Mouse (Mus musculus) MEL (cell line): ENCODE measurements at regions not wholly inside any gene's neighbourhood (a gene's known extent, or its start where the extent isn't known, plus 50 kb on each side); places are given as distances from the start of the nearest gene placed in this dataset.

Experiments used
- DNase-seq: peaks from one replicate; pipeline ENCODE4 v3.0.0; 2011; ENCODE audit warnings: low read depth, low spot score
- H3K27ac ChIP-seq: 2 replicates; pipeline ENCODE4 v1.5.1; 2012; ENCODE audit warnings: low read depth, mild to moderate bottlenecking, control low read depth, low read length, moderate library complexity; ENCODE audit not compliant: control insufficient read depth
- H3K27me3 ChIP-seq, 2 experiments: fragments of 150-350 bp in 1 of 2; sonication (generic) in 1 of 2; 2 replicates each; pipeline ENCODE4 v1.6.1; 2012; ENCODE audit warnings: low read length in 2 of 2, mild to moderate bottlenecking in 2 of 2, improper control_type of control experiment in 1 of 2, moderate library complexity in 1 of 2; ENCODE audit not compliant: insufficient read depth in 2 of 2, control insufficient read depth in 1 of 2
- H3K36me3 ChIP-seq, 2 experiments: 2 replicates each; pipeline ENCODE4 v1.6.1; 2012 to 2014; ENCODE audit warnings: low read length in 2 of 2, improper control_type of control experiment in 1 of 2, inconsistent platforms in 1 of 2, mild to moderate bottlenecking in 1 of 2; ENCODE audit not compliant: insufficient read depth in 2 of 2, control insufficient read depth in 1 of 2
- H3K4me1 ChIP-seq, 2 experiments: fragments of 150-350 bp in 1 of 2; sonication (generic) in 1 of 2; 2 replicates each; pipeline ENCODE4 v1.6.1; 2012; ENCODE audit warnings: low read length in 2 of 2, improper control_type of control experiment in 1 of 2, mild to moderate bottlenecking in 1 of 2; ENCODE audit not compliant: insufficient read depth in 2 of 2, control insufficient read depth in 1 of 2
- H3K4me3 ChIP-seq, 2 experiments: fragments of 150-350 bp in 1 of 2; sonication (generic) in 1 of 2; 2 replicates each; pipeline ENCODE4 v1.5.1; 2012; ENCODE audit warnings: low read depth in 2 of 2, low read length in 2 of 2, mild to moderate bottlenecking in 2 of 2, moderate library complexity in 2 of 2, control low read depth in 1 of 2, improper control_type of control experiment in 1 of 2; ENCODE audit not compliant: control insufficient read depth in 1 of 2, insufficient read depth in 1 of 2
- H3K79me2 ChIP-seq: 2 replicates; pipeline ENCODE4 v1.6.1; 2012; ENCODE audit warnings: mild to moderate bottlenecking, low read length, moderate library complexity; ENCODE audit not compliant: control insufficient read depth, poor library complexity, insufficient read depth
- H3K9ac ChIP-seq: 2 replicates; pipeline ENCODE4 v1.6.1; 2012; ENCODE audit warnings: low read depth, mild to moderate bottlenecking, control low read depth, low read length, moderate library complexity; ENCODE audit not compliant: control insufficient read depth, poor library complexity, severe bottlenecking
- H3K9me3 ChIP-seq: fragments of 150-350 bp; sonication (generic); replicated peaks from 2 replicates; pipeline ENCODE4 v1.6.1; 2012; ENCODE audit warnings: mild to moderate bottlenecking, low read length, improper control_type of control experiment, moderate library complexity; ENCODE audit not compliant: insufficient read depth
- CHD1 ChIP-seq: IDR thresholded peaks from 2 replicates; pipeline ENCODE4 v1.6.1; 2012; ENCODE audit warnings: low read depth, mild to moderate bottlenecking, inconsistent platforms, low read length, improper control_type of control experiment
- CHD2 ChIP-seq: IDR thresholded peaks from 2 replicates; pipeline ENCODE4 v1.6.1; 2011; ENCODE audit warnings: low read length, improper control_type of control experiment
- E2F4 ChIP-seq: IDR thresholded peaks from 2 replicates; pipeline ENCODE4 v1.6.1; 2011; ENCODE audit warnings: low read depth, low read length, improper control_type of control experiment, borderline replicate concordance
- ELF1 ChIP-seq: IDR thresholded peaks from 2 replicates; pipeline ENCODE4 v1.6.1; 2014; ENCODE audit warnings: low read depth, mild to moderate bottlenecking, inconsistent platforms, low read length, improper control_type of control experiment, moderate library complexity
- GABPA ChIP-seq: IDR thresholded peaks from 2 replicates; pipeline ENCODE4 v1.6.1; 2012; ENCODE audit warnings: low read depth, mild to moderate bottlenecking, inconsistent platforms, low read length, improper control_type of control experiment, moderate library complexity
- HCFC1 ChIP-seq: IDR thresholded peaks from 2 replicates; pipeline ENCODE4 v1.6.1; 2012; ENCODE audit warnings: low read depth, mild to moderate bottlenecking, inconsistent platforms, low read length, improper control_type of control experiment, moderate library complexity
- JUND ChIP-seq: IDR thresholded peaks from 2 replicates; pipeline ENCODE4 v1.6.1; 2011; ENCODE audit warnings: low read depth, mild to moderate bottlenecking, improper control_type of control experiment, low read length
- MAFK ChIP-seq: IDR thresholded peaks from 2 replicates; pipeline ENCODE4 v1.6.1; 2011; ENCODE audit warnings: low read depth, mild to moderate bottlenecking, low read length, improper control_type of control experiment, borderline replicate concordance
- MAX ChIP-seq: IDR thresholded peaks from 2 replicates; pipeline ENCODE4 v1.6.1; 2011; ENCODE audit warnings: low read length, improper control_type of control experiment
- MEF2A ChIP-seq: IDR thresholded peaks from 2 replicates; pipeline ENCODE4 v1.6.1; 2014; ENCODE audit warnings: low read depth, mild to moderate bottlenecking, inconsistent platforms, low read length, improper control_type of control experiment; ENCODE audit not compliant: poor library complexity, insufficient replicate concordance, severe bottlenecking; ENCODE audit errors: extremely low read depth
- MYB ChIP-seq: IDR thresholded peaks from 2 replicates; pipeline ENCODE4 v1.6.1; 2011; ENCODE audit warnings: mild to moderate bottlenecking, low read depth, low read length, improper control_type of control experiment
- NRF1 ChIP-seq: IDR thresholded peaks from 2 replicates; pipeline ENCODE4 v1.6.1; 2014; ENCODE audit warnings: low read depth, mild to moderate bottlenecking, inconsistent platforms, low read length, improper control_type of control experiment, moderate library complexity; ENCODE audit not compliant: poor library complexity, insufficient read depth, severe bottlenecking
- POLR2A ChIP-seq, 2 experiments: IDR thresholded peaks; 2 replicates each; pipeline ENCODE4 v1.6.1; 2011 to 2012; ENCODE audit warnings: low read length in 2 of 2, mild to moderate bottlenecking in 2 of 2, control low read depth in 1 of 2, improper control_type of control experiment in 1 of 2, low read depth in 1 of 2, moderate library complexity in 1 of 2; ENCODE audit not compliant: control insufficient read depth in 1 of 2, insufficient read depth in 1 of 2, poor library complexity in 1 of 2
- POLR2AphosphoS2 ChIP-seq: IDR thresholded peaks from 2 replicates; pipeline ENCODE4 v1.6.1; 2011; ENCODE audit warnings: low read length, improper control_type of control experiment
- POLR2AphosphoS5 ChIP-seq: IDR thresholded peaks from 2 replicates; pipeline ENCODE4 v1.6.1; 2012; ENCODE audit warnings: low read depth, borderline replicate concordance, mild to moderate bottlenecking, inconsistent platforms, low read length, moderate library complexity, mixed read lengths
- RCOR1 ChIP-seq: IDR thresholded peaks from 2 replicates; pipeline ENCODE4 v1.6.1; 2012; ENCODE audit warnings: low read depth, mild to moderate bottlenecking, inconsistent platforms, low read length, improper control_type of control experiment
- SMC3 ChIP-seq: IDR thresholded peaks from 2 replicates; pipeline ENCODE4 v1.6.1; 2011; ENCODE audit warnings: low read depth, low read length, improper control_type of control experiment
- TBP ChIP-seq: IDR thresholded peaks from 2 replicates; pipeline ENCODE4 v1.8.0; 2011; ENCODE audit warnings: low read depth, low read length, improper control_type of control experiment
- ZC3H11A ChIP-seq: IDR thresholded peaks from 2 replicates; pipeline ENCODE4 v1.6.1; 2012; ENCODE audit warnings: low read depth, mild to moderate bottlenecking, inconsistent platforms, low read length, improper control_type of control experiment
- ZNF384 ChIP-seq: IDR thresholded peaks from 2 replicates; pipeline ENCODE4 v1.6.1; 2012; ENCODE audit warnings: low read depth, mild to moderate bottlenecking, inconsistent platforms, low read length, improper control_type of control experiment

DNA sequence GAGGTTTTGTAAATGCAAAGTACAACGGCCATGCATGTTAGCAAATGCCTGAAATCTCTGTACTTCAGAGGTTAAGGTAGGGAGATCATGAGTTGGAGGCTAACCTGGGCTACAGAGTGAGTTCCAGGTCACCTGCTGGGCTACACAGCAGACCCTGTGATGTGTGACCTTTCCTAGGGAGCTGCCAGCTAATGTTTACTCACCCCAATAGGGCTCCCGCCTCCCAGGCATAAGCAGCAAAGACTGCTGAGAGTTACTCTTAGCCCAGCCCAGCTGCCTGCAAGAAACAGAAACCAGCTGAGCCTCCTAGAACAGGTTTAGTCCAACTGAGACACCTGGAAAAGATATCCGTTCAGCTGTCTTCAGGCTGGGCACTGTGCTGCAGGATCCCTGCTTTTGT lies 169.8 kb upstream of the Ralgapa2 start:
- Histone ChIP-seq H3K9ac (no peak overlapping the region), H3K27me3 (peaks cover 0 to 1% of the 10 kb centered on the region in 2 experiments; a peak in 2 of 4 replicates), H3K4me1 (no peaks in the 10 kb centered on the region), H3K36me3 (no peaks in the 10 kb centered on the region), H3K79me2 (no peaks in the 10 kb centered on the region), H3K4me3 (no peak overlapping the region), H3K27ac (no peak overlapping the region), H3K9me3 (no peaks in the 10 kb centered on the region)
- no peak for TF ChIP-seq MEF2A
- no peak for TF ChIP-seq NRF1
- no peak for TF ChIP-seq ZNF384
- no peak for TF ChIP-seq ZC3H11A
- no peak for TF ChIP-seq SMC3
- no peak for TF ChIP-seq MAX
- no peak for TF ChIP-seq RCOR1
- TF ChIP-seq JUND = no peak
- TF ChIP-seq GABPA = no peak
- no peak for TF ChIP-seq HCFC1
- no peak for TF ChIP-seq ELF1
- TF ChIP-seq E2F4 = no peak
- no peak for TF ChIP-seq CHD1
- no peak for TF ChIP-seq POLR2A (IDR thresholded peaks at IDR 0.05; ENCODE audit: control insufficient read depth in 1 of 2, insufficient read depth in 1 of 2, low read depth in 1 of 2, low read length in 2 of 2, poor library complexity in 1 of 2)
- no peak for TF ChIP-seq MYB
- no peak for TF ChIP-seq POLR2AphosphoS5
- TF ChIP-seq TBP = no peak
- no peak for DNase-seq

DNA sequence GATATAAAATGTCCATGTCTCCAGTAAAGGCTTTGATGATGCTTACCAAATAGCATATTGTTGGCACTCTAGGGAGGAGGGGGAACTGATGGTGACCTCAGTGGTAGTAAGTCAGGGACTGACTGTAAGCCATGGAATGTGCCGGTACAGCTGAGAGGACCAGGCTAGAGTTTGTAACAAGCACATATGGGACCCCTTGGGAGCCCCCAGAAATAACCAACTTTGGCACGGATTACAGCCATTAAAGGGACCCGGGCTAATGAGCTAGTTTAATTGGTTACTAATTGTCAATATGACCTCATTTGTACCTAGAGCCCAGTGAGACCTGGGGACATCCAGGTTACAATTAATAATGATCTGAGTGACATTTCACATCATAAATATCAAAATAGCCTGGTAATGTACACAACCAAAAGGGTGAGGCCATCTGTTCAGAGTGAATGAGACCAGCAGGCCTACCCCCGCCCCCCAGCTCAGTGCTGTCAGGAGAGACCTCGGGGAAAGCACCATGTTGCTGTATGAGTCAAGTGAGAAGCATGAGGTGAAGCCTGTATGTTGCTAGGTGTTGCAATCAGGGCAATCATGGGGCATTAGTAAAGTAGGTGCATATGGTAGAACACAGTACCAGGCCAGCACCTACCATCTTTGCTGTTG lies 169.7 kb upstream of the Kiz start:
- no peak for TF ChIP-seq TBP
- no peak for TF ChIP-seq MAFK
- no peak for TF ChIP-seq CHD2
- TF ChIP-seq POLR2AphosphoS5 = no peak
- TF ChIP-seq ZC3H11A = no peak
- TF ChIP-seq POLR2AphosphoS2 = no peak
- TF ChIP-seq, all 39 proteins: peak for 0
- no peak overlapping the region for H3K27ac ChIP-seq

More for the DNA sequence above, 169.7 kb upstream of the Kiz start:
- DNase-seq = no peak
- H3K9ac ChIP-seq = no peak overlapping the region
- no peak overlapping the region for H3K4me3 ChIP-seq
- no peaks in the 10 kb centered on the region for H3K79me2 ChIP-seq
- no peaks in the 10 kb centered on the region for H3K36me3 ChIP-seq
- no peaks in the 10 kb centered on the region for H3K9me3 ChIP-seq
- peaks cover 2 to 8% of the 10 kb centered on the region in 2 experiments; a peak in 2 of 4 replicates for H3K27me3 ChIP-seq
- H3K4me1 ChIP-seq = no peaks in the 10 kb centered on the region
